Mouse (Mus musculus) adipocyte (in vitro differentiated cells): ENCODE results near the gene Elmsan1.
A peak's percentile ranks its signal among the peaks of the same experiment; 100 is the strongest.
"Not testable (repeated sequence)": the region's sequence is repeated elsewhere in the genome, so short reads cannot be mapped to it uniquely, and the experiment has no call there.

ENCODE experiments used
- DNase-seq: peaks from one replicate; pipeline ENCODE4 v3.0.0-alpha.2; 2016; ENCODE audit warnings: low spot score

Gene Elmsan1

DNA sequence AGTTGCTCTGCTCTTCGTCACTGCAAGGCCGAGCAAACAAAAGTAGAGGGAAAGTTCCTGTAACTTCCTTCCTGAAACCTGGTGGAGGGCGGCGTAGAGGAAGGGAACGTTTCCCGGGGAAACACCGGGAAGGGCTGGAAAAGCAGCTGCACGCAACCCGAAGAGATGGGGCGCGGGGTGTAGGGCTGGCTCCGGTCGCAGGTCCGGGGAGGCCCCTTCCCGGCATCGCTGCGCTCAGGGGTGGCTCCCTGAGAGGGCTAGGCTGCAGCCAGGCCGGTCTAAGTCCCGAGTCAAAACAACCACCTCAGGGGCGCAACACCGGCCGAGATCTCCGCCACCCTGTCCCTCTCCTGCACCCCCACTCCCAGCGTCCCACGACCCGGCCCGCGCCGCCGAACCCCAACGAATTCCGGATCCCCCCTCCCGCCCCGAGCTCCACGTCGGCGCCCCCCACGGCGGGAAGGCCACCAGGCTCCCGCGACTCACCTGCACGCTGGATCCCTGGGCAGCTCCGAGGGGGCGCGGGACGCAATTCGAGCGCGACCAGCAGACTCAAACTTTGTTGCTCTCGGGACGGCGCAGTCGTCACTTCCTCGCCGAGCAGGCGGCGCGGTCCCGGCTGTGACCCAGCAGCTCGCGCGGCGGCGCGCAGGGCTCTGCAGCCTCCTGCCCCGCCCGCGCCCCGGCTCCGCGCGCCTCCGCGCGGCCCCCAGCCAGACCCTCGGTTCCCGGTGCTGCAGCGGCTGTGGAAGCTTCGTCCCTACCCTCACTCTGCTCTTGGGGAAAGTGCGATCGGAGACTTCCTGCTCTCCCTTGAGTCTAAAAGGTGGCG, at the start of gene Elmsan1:
Gene Elmsan1, minus strand, starts transcription at position 593 of the 832 bp plus-strand sequence.
- DNase-seq = peak; percentile 61

DNA sequence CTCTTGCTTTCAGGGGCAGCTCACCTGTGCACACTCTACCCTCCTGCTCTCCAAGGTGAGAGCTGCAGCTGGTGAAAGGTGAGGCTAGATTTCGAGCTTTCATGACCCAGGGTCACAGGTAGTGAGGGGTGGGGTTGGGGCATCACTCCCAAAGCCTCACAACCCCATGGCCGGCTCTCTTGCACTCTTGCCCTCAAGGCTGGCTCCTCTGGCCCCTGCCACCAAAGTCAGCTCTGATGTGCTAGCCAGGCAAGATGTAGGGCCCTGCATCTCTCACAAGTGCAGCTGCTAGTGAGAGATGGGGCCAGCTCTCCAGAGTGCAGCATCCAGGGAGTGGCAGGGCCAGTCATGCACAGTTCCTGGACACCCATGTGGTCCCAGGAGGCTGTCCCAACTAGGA, 48.6 kb upstream of the Elmsan1 start:
- no peak for DNase-seq

DNA sequence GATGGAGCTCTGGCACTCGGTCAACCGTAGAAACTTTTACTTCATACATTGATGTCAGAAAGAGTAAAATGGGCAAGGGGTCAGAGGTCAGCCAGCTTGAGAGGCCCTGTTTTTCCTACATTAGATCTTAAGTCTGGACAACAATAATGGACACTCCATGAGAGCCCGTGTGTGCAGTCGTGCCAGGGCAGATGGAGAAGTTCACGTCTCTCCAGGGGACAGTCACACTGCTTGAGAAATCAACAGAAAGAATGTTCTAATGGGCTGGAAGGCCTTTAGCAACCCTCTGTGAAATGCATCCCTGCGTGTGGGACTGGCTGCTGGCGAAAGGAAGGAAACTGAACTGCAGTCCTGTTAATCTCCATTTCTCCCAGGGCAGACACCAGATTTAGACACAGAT, 41.7 kb upstream of the Elmsan1 start:
- DNase-seq = no peak

DNA sequence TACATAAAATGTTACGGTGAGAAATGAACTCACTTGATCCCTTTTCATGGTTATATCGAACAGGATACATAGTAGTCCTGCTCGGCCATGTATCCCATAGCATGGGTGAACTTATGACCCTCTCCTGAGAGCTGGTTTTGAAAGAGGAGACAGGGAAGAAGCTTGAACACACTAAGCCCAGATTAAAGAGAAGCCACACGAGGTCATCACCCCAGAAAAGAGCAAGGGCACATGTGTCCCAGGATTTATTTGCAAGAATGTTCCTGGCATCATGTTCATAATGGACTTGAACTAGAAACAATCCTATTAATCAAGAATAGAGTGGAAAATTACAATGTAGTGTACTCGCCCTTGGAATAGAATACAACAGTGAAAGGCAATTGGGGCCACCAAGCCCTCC, 36.2 kb upstream of the Elmsan1 start:
- DNase-seq = no peak

DNA sequence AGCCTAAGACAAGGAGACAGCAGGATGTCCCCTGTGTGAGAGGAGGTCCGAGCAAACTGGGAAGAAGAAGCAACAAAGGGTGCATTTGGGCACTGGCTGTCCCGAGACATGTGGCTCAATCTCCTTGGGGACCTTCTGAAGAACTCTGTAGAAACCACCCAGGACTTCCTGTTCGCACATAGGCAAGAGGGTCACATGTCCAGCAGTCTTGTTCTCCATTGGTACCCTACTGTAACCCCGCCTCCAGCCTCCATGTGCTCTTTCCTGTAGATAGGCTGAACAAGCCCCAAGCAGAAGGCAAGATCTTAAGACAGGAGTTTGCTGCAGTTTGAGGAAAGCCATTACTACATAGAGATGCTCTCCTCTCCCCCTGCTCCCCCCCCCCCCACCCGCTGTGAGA, 34.1 kb upstream of the Elmsan1 start:
- no peak for DNase-seq

DNA sequence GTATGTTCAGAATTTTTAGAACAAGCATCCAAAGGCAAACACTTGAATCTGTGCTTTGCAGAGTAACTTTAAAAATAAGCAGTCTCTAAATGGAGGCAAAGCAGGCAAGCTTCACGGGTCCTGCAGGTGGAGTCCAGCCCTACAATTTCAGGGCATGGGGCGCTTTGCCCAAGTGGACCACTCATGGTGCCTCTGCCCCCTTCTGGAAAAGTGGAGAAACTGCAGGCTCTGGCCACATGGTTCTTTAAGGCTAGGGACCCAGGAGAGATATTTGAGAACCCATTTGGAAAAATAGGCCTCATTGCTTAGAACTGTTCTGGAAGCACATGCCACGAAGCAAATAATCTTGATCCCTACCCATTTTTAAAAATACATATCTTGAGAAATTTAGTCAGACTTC, 30.5 kb upstream of the Elmsan1 start:
- DNase-seq = peak; percentile 72

DNA sequence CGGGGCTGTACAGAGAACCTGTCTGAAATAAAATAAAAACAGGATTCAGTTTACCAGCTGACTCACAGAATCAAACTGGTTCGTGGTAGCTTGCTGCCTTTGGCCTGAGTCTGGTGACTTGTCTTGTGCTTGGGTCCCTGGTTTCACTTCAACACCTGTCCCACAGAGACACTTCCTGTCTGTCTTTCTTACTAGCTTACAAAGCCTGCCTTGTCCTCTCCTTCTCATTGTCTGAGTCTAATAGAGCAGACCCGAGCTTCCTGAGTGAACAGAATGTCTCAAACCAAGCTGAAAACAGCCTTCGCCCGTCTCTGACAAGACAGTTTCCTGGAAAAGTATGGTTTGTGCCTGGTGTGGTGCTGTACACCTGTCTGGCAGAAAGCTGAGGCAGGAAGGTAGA, 27.0 kb upstream of the Elmsan1 start:
- DNase-seq = no peak

DNA sequence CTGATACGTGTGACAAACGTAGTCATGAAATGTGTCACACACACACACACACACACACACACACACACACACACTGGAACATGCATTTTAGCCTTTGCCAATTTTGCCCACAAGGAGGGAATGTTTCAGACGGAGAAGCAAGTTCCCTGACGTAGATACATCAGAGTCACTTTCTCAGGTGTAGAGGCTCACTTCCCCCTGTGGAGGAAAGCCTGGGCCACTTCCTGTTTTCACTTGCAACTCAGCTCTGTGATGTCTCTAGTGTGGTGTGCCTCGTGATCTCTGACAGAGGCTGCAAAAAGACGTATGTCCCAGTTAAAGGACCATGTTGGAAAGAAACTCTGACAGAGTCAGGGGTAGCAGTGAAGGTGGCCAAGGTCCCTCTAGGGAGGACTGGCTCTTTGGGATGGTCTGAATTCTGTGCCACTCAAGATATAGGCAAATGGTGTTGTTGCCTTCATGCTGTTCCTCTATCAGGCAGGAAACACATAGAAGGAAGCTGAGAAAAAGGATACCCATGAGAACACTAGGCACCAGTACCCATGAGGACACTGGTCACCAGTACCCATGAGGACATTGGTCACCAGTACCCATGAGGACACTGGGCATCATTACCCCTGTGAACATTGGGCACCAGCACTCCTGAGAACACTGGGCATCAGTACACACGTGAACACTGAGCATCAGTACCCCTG, 24.5 kb upstream of the Elmsan1 start:
- no peak for DNase-seq

DNA sequence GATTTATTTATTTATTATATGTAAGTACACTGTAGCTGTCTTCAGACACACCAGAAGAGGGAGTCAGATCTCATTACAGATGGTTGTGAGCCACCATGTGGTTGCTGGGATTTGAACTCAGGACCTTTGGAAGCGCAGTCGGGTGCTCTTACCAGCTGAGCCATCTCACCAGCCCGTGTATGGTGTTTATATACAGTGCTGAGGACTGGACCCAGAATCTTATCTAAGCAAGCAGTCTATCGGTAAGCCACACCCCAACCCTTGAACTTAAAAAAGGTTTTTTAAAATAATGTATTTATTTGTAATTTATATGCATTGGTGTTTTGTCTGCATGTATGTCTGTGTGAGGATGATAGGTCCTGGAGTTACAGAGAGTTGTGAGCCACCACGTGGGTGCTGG, 18.4 kb upstream of the Elmsan1 start:
- DNase-seq = not testable (repeated sequence)

DNA sequence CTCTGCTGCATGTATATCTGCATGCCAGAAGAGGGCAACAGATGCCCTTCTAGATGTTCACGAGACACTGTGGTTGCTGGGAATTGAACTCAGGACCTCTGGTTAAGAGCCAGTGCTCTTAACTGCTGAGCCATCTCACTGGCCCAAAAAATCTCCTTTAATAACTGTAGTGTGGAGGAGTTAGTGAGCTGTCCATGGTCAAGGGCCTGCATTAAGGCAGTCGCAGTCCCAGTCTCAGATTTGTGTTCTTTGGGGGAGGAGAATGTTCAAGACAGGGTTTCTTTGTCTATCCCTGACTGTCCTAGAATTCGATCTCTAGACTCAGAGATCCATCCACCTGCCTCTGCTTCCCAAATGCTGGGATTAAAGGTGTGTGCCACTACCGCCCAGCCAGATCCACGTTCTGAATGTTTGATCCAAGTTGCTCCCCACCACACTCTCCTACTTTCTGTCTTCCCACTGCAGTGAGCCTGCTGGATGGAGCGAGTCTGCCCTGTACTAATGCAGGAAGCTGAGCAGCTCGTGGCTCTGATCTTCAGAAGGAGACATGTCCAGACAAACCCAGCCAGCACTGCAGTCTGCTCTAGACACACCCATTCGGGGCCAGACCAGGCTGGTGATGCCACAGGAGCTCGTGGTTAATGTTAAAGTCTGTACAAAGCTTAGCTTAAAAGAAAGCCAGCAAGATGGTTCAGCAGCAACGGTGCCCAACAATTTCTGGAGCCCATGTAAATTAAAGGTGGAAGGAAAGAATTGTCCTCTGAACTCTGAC, 17.5 kb upstream of the Elmsan1 start:
- DNase-seq = no peak

DNA sequence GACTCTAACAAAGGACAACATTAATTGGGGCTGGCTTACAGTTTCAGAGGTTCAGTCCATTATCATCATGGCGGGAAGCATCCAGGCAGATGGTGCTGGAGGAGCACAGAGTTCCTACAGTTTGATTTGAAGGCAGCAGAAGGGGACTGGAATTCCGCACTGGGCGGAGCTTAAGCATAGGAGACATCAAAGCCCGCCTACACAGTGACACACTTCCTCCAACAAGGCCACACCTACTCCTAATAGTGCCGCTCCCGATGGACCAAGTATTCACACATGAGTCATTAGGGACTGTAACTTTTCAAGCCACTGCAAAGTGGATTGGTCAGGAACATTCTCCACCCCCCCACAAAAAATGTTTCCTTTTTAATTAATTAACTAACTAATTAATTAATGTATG, 16.9 kb upstream of the Elmsan1 start:
- no peak for DNase-seq

DNA sequence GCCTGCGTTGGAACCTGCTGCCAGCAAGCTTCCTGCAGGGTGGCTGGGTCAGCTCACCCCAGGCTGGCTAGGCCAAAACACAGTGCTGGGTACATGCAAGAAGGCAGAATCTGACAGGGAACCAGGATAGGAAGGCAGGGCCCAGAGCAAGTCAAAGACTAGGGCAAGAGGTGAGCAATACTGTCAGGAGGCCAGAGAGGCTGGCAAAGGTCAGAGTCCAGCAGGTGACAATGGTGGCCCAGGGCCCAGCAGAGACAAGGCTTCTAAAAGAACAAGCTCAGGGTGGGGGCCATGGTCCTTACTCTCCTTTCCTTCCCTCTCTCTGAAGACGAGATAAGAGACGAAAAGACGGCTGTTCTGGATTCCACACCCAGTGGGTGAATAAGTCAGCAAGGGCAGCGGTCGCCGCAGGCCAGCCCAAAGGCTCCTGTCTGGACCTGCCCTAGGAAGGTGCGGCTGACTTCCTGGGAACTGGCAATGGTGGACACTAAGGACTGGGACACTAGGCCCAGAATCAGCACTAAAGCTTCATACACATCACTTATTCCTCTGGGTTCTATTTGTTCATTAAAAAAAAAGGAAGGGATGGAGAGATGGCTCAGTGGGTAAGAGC, 14.9 kb upstream of the Elmsan1 start:
- DNase-seq = no peak

DNA sequence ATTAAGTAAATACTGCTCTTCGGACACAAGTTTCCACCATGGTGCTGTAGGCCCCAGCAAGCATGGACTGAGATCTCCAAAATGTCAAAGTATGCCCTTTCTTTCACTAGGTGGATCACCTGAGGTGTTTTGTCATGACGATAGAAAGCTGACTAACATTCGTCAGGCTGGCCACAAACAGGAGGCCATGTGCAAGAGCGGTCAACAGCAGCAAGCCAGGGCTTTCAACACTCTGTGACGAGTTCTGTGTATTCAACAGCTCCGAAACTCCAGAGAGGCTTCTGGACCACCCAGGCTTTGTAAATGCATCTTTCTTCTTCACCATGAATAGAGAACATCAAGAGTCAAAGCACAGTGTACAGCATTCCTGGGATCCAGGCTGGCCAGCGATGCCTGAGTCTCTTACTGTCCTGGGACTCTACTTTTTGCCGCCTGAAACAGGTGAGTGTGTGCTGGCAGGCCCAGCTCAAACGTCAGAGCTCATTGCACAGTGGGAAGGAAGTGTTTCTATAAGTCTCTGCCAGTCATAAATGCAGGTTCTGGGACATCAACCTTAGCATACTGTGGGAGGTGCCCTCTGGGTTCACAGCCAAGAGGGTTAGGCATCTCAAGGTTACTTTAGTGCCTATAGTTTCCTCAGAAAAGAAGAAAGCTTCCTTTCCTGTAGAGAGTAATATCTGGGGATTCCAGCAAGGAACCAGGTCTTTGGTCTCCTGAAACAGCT, 7.6 kb upstream of the Elmsan1 start:
- no peak for DNase-seq

DNA sequence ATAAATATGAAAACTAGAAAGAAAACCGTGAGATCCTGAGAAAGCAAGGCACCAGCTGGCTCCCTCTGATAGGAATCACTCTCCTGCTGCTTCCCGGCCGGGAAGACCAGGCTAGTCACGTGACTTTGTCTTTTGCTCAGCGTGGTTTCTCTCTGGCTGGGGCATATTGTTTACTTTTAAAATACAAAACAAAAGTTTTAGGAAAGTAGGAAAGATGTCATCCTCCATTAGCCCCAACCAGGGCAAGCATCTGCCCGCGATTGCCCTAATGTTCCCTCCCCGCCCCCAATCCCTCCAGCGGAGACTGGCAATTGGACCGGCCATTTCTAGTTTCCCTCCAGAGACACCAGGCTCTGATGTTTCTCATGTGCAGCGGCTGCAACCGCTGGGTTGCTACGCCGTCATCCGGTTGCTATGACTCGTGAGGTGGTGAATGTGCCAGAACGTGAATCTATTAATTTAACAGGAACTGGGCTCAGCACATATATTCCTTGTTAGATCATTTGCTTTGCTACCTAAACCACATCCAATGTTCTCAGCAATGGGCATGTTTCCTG, 3.8 kb upstream of the Elmsan1 start:
- peak; percentile 73 for DNase-seq

DNA sequence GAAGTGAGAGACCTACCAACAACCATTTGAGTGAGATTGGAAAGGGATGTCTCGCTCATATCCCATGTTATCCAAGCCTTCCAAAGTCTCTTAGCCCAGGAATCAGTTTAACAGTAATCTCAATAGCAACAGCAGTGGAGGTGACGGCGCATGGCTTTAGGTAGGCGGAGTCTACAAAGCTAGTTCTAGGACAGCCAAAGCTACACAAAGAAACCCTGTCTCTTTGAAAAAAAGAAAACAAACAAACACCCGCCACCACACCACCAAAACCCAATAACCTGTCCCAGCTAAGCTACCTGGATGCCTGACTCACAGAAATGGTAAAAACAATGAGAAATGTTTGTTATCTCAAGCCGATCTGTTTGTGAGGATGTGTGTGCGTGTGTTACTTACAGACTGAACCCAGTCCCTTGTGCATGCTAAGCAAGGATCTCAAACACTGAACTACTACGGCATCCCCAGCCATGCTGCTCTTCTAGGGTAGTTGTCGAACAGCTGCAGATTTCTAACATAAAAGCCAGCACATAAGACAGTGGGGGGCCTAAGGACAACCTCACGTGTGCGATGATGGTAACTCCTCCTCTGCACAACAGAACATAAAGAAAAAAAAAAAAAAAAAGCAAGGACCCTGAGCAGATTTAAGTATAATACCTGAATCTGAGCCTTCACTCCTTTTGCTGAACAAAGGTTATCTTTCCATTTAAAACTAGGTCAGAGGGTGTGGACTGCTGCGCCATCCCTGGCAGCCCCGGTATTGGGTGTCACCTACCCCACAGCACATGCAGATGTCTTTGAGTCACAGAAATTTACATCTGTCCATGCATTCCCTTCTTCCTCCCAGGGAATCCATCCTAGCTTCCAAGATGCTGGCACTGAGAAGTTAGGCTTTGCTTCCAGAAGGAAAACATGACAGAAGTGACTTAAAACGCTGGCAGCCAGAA, 2.5 kb upstream of the Elmsan1 start:
- DNase-seq = no peak

DNA sequence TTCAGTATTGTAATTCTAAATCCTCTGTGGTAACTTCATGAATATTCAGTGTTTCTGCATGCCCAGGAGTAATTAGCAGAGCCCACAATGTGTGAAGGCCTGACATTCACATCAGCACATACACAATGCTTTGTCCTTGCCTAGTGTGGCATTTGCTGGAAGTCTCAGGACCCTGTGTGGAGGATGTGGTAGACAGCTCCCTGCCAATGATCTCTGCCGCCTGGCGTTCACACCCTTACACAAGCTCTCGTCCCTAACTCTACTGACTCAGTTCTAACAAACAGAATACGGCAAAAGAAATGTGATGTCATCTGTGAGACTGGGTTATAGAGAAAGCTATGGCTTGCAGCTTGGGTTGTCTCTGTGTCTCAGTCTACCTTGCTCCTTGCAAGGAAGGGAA, 1.8 kb upstream of the Elmsan1 start:
- no peak for DNase-seq

DNA sequence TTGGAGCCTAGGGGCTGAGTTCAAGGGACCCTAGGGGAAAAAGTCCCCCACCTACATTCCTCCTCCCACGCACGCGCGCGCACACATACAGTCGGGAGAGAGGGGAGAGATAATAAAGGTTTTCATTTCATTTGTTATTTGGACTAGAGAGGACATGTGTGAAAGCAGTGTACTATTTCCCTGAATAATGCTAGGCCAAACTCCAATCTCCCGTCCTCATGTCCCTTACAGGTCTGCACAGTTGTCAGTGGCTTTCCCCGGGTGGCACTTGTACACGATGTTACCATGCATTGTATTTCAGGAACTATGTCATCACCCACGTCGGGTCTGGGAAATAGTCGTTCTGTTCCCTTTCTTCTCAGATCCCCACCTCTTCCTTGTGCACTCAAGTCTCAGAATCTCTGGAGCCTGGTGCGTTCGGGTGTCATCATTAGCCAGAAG, 460 bp upstream of the Elmsan1 start:
- peak; percentile 50 for DNase-seq

DNA sequence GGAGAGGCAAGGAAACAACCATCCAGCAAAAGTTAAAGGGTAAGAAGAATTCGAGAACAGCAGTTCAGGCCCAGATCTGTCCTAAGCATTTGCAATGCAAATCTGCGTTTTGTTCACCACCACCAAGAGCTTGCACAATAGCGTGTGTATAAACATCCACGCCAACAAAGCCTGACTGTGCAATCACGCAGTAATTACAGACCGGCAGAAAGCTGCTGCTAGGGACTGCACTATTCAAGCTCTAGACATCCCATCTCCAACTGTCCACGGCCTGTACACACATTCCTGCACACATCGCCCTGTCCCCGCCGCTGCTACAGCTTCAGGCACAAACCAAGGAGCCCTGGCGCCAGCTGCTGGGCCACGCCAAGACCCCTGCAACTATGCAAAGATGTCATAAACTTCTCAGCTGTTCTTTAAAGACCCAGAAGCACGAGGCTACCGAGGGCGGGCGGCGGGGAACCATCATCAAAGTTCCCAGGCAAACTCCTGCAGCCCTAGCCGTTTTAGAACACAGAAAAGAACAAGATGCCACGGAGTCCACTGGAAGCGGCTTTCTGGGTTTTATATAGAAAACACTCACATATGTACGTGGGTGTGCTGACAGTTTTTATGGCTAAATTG, 1.1 kb downstream of the Elmsan1 start:
- peak; percentile 81 for DNase-seq

DNA sequence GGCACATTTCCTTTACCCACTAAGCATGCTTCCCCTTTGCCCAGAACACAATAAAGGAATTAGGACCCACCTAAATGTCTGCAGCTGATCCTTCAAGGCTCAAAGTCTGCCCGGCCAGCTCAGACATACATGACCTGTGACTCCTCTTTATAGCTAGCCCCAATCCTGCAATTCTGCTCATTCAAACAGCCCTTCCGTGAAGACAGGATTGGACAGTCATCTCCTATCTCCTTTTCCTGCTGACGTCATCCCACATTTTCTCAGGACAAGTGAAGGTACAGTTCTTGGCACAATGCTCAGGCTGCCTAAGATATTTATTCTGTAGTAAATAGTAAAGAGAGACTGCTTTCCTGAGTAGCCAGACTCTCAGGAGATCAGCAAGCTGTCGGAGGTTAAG, 1.6 kb downstream of the Elmsan1 start:
- DNase-seq = no peak
